ENCODE assay signal across 8 mouse cellular contexts in the genomic region with DNA sequence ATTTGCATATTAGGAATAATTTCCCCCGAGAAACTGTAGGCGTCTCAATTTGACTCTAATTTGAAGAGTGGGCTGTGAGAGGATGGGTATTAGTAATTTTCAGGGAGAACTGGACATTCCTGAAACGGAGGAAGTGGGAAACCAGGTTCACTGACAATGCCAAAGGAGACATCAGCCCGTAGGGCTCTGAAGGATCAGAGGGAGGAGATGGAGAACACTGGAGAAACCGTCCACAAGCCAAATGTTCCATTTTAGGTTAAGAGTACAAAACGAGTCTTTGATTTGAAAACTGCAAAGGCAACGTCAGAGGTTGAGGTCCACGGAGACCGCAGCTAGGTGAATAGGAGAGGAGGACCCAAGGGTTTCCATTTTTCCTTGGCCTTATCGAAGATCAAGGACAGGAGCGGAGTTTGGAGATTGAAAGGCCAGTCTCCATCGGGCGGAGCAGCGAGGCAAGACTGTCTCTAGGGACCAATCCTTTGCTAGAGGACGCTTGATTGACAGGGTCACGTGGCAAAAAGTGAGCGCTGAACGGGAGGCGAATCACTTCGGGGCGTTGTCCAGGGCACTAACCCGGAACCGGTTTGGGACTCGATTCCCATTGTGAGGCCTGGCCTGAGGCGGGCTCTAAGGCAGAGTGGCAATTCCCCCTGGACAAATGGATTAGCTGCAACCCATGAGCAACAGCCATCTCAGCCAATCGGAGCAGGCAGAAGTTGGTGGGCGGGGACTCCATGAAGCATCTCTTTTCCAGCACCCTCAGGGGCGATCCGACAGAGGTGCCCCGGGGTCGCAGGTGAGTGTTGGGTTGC. TPM values are rescaled to one million over a fixed set of nuclear protein-coding genes. Genes with fewer than 3 reads are reported as not detected.
DNase-seq lines count a peak whose midpoint lies in the region; ATAC-seq lines count a peak whose summit lies in the region.

A gene (plus strand): TSS at position 735 of the 812 bp plus-strand sequence.

- peak; percentile 95 for DNase-seq in T-cell, adult 2 months (ENCODE audit: low spot score)
- peak; percentile 95 for DNase-seq in cerebellum, postnatal 36 days
- DNase-seq in frontal cortex, postnatal 36 days (ENCODE audit: low spot score in 2 of 2) = peak; percentile 98 to 99
- peak; percentile 99 for DNase-seq in left cerebral cortex, adult 11 months (ENCODE audit: low spot score)
- DNase-seq in lung, postnatal 4 days = peak; percentile 97 to 99
- DNase-seq in retina, postnatal 7 days (ENCODE audit: low read depth, low spot score) = peak; percentile 99
- DNase-seq in urinary bladder, adult 2 months (ENCODE audit: low spot score) = peak; percentile 85

- peak within 1 kb of the TSS; percentile 57 for H3K4me2 ChIP-seq in hindbrain, embryonic 15.5 days

- no peaks in the 10 kb centered on the region for H3K9me3 ChIP-seq in hindbrain, embryonic 15.5 days

- H3K27me3 ChIP-seq in hindbrain, embryonic 15.5 days = no peaks in the 10 kb centered on the region

- H3K27ac ChIP-seq in hindbrain, embryonic 15.5 days (replicated peaks) = peak within 1 kb of the TSS; percentile 86

- no peaks in the 10 kb centered on the region for H3K36me3 ChIP-seq in hindbrain, embryonic 15.5 days

- H3K4me1 ChIP-seq in hindbrain, embryonic 15.5 days (replicated peaks) = peaks cover 33% of the 10 kb centered on the region

- peak within 1 kb of the TSS; percentile 51 for H3K9ac ChIP-seq in hindbrain, embryonic 15.5 days

- ATAC-seq in hindbrain, embryonic 15.5 days (ENCODE audit: low FRiP score, low read depth) = peak; percentile 100

- peak within 1 kb of the TSS; percentile 91 for H3K4me3 ChIP-seq in hindbrain, embryonic 15.5 days

- WGBS in hindbrain, embryonic 15.5 days = under 1% methylated on average over 31 of the region's 31 CpGs

RNA-seq across cellular contexts. Expression of the gene that starts here (rescaled TPM):
- polyA plus RNA-seq in hindbrain, embryonic 15.5 days (2015; fragmentation: Nextera tagmentation; extraction: Ambion mirVana) = 43.1 and 48.6 TPM in 2 replicates
- 31.1 and 34.9 TPM in 2 replicates for polyA plus RNA-seq in urinary bladder, adult 2 months (2012; rRNA removed)

Comparison
In these comparisons a context has a peak if more than half of its experiments do, and no peak if none do; other contexts are left out.
1. Peak in every context shown above with its lines: DNase-seq, ATAC-seq, H3K4me3 ChIP-seq and H3K27ac ChIP-seq.